Mouse (Mus musculus) limb, embryonic 14.5 days (tissue): ENCODE measurements around the gene Limk2. TPM values are rescaled to one million over a fixed set of nuclear protein-coding genes. Genes with fewer than 3 reads are reported as not detected.

ENCODE experiments used
- ATAC-seq: fragments of 200-750 bp; cut with Nextera tagmentation; 2 replicates; pipeline ENCODE4 v1.8.0; 2017; ENCODE audit warnings: low read depth, moderate number of reproducible peaks, moderate TSS enrichment; ENCODE audit not compliant: low FRiP score
- DNase-seq: peaks from one replicate; pipeline ENCODE4 v3.0.0-alpha.2; 2015; ENCODE audit warnings: low spot score
- H3K27ac ChIP-seq: fragments of 300-500 bp; sonication (generic); replicated peaks from 2 replicates; pipeline ENCODE4 v1.5.1; 2014; ENCODE audit warnings: low read depth, mild to moderate bottlenecking, low read length, moderate library complexity, mixed read lengths
- H3K27me3 ChIP-seq: fragments of 300-500 bp; sonication (generic); 2 replicates; pipeline ENCODE4 v1.6.1; 2014; ENCODE audit warnings: low read length, mixed read lengths; ENCODE audit not compliant: control insufficient read depth, insufficient read depth
- H3K36me3 ChIP-seq: fragments of 300-500 bp; sonication (generic); 2 replicates; pipeline ENCODE4 v1.6.1; 2014; ENCODE audit warnings: mild to moderate bottlenecking, low read length, moderate library complexity, mixed read lengths; ENCODE audit not compliant: control insufficient read depth, insufficient read depth
- H3K4me1 ChIP-seq: fragments of 300-500 bp; sonication (generic); 2 replicates; pipeline ENCODE4 v1.6.1; 2014; ENCODE audit warnings: antibody characterized with exemption, low read length, mixed read lengths; ENCODE audit not compliant: control insufficient read depth, insufficient read depth
- H3K4me2 ChIP-seq: fragments of 300-500 bp; sonication (generic); replicated peaks from 2 replicates; pipeline ENCODE4 v1.6.1; 2014; ENCODE audit warnings: low read depth, mild to moderate bottlenecking, low read length, moderate library complexity; ENCODE audit not compliant: severe bottlenecking
- H3K4me3 ChIP-seq: fragments of 300-500 bp; sonication (generic); replicated peaks from 2 replicates; pipeline ENCODE4 v1.5.1; 2014; ENCODE audit warnings: low read length
- H3K9ac ChIP-seq: fragments of 300-500 bp; sonication (generic); 2 replicates; pipeline ENCODE4 v1.6.1; 2014; ENCODE audit warnings: mild to moderate bottlenecking, low read depth, low read length, moderate library complexity; ENCODE audit not compliant: severe bottlenecking
- H3K9me3 ChIP-seq: fragments of 300-500 bp; sonication (generic); 2 replicates; pipeline ENCODE4 v1.6.1; 2016; ENCODE audit warnings: low read length; ENCODE audit not compliant: control insufficient read depth
- POLR2A ChIP-seq: fragments of 200-500 bp; IDR thresholded peaks from 2 replicates; pipeline ENCODE4 v1.8.0; 2012; ENCODE audit warnings: inconsistent platforms, mild to moderate bottlenecking, moderate library complexity, borderline replicate concordance; ENCODE audit not compliant: insufficient read depth, insufficient read length; ENCODE audit errors: extremely low read depth
- WGBS: fragments of 180-500 bp; shearing (Covaris S2); extraction: QIAGEN DNeasy Blood & Tissue Kit; methylation state at CpG from one replicate; pipeline ENCODE4 v1.1.7; 2014; 5-methylcytosine and 5-hydroxymethylcytosine counted together
- polyA plus RNA-seq, 2 experiments: library from polyadenylated mRNA; depleted of rRNA in 1 of 2; stranded (reverse) in 1 of 2; unstranded in 1 of 2; fragments of >200 nt; fragmentation: Nextera tagmentation in 1 of 2; extraction: Ambion mirVana in 1 of 2; gene quantifications; 2 replicates each; pipeline versions ENCODE4 v1.2.1 to v1.2.3; 2012 to 2014

Limk2 gene
- polyA plus RNA-seq, 2 experiments = 91.1 to 93.5 TPM

DNA sequence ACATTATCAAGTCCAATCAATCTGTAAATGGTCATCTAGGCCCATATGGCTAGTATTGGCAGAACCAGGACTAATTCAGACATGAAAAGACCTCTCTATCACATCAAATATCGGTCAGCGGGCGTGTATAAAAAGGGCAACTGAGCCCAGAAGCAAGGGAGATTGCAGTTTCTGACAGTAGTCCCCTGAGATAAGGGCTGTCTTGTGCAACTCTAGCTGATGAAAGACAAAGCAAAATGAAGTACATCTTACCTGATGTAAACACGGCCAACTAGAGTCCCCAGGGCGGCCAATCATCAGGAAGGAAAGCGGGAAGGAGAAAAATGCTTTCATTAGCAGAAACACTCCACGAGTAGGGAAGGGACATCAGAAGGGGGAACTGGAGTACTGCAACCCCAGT is 19.6 kb upstream of the Limk2 start:
- H3K27me3 ChIP-seq = no peaks in the 10 kb centered on the region
- ATAC-seq (no peak), DNase-seq (no peak)
- no peaks in the 10 kb centered on the region for H3K4me1 ChIP-seq
- 86% methylated on average over 7 of the region's 7 CpGs for WGBS
- no peak overlapping the region for H3K27ac ChIP-seq
- no peak for TF ChIP-seq POLR2A
- H3K9ac ChIP-seq = no peak overlapping the region
- peaks cover 33% of the 10 kb centered on the region for H3K36me3 ChIP-seq
- H3K9me3 ChIP-seq = peaks cover 4% of the 10 kb centered on the region; the same call in 1 of the 2 replicates
- no peak overlapping the region for H3K4me2 ChIP-seq
- H3K4me3 ChIP-seq = no peak overlapping the region

DNA sequence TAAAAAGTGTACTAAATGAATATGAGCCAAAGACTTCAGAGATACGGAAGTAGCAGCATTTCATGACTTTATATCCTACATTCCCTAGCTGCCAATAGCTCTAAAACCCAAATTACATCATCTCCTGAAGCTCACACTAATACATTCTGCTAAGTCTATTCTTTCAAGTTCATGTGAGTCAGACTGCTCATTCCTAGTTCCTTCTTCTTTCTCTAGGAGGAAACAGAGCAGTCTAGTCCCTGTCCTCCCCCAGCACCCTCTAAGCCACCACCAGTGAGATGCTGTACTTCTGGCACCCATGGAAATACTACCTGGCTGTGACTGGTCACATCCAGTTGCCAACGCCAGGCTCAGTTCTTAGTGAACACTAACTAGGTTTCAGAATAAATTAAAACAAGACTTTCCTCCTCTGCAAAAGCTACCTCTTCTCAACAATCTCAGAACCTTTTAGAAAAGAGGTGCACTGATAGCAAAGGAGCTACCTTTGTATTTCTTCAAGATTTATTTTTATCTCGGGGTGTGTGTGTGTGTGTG is 18.8 kb upstream of the Limk2 start:
- ATAC-seq = no peak
- no peak overlapping the region for H3K4me2 ChIP-seq
- TF ChIP-seq POLR2A = no peak
- H3K27me3 ChIP-seq = no peaks in the 10 kb centered on the region
- no peak overlapping the region for H3K27ac ChIP-seq
- no peaks in the 10 kb centered on the region for H3K4me1 ChIP-seq
- H3K9me3 ChIP-seq = peaks cover 4% of the 10 kb centered on the region; the same call in 1 of the 2 replicates
- no peak overlapping the region for H3K9ac ChIP-seq
- no peak for DNase-seq
- no peak overlapping the region for H3K4me3 ChIP-seq
- H3K36me3 ChIP-seq = peaks cover 36% of the 10 kb centered on the region
- WGBS = 84% methylated on average over 3 of the region's 3 CpGs

DNA sequence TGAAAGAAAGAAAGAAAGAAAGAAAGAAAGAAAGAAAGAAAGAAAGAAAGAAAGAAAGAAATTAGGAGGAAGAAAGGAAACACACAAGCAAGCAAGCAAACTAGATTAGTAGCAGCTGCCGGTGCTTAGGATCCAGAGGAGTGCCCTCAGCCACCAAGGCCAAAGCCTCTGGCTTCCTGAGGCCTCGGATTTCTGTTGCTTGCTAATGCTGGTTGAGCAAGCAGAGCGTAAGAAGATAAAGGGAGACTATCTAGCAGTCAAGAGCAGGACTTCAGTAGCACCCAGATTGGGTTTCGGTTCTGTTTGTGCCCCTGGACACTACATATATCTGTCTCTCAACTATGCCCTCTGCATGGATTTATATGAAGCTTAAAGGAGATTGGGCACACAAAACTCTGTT is 13.3 kb upstream of the Limk2 start:
- DNase-seq (no peak), ATAC-seq (no peak)
- Histone ChIP-seq H3K4me2 (no peak overlapping the region), H3K4me1 (no peaks in the 10 kb centered on the region), H3K9ac (no peak overlapping the region), H3K4me3 (no peak overlapping the region), H3K27me3 (no peaks in the 10 kb centered on the region), H3K9me3 (peaks cover 4% of the 10 kb centered on the region; the same call in 1 of the 2 replicates), H3K27ac (no peak overlapping the region), H3K36me3 (peaks cover 57% of the 10 kb centered on the region)
- WGBS = 82% methylated on average over 4 of the region's 4 CpGs
- TF ChIP-seq POLR2A = no peak

DNA sequence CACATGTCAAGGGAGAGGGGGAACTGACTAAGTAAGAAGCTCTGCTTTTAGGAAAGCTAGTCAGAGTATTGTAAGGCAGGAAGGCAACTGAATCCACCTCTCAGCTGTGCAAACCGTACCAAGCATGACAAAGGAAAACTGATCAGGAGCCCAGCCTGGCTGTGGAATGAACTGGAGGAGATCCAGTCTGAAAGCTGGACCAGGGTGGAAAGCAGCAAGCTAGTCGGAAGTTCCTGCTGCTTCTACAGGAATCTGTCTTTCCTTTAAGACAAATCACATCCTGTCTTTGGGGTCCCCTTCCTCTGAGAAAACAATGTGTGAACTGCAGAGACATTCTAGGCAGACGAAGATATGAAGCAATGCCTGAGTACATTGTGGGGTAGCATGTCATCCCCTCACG is 9.8 kb upstream of the Limk2 start:
- ATAC-seq = no peak
- DNase-seq = no peak

DNA sequence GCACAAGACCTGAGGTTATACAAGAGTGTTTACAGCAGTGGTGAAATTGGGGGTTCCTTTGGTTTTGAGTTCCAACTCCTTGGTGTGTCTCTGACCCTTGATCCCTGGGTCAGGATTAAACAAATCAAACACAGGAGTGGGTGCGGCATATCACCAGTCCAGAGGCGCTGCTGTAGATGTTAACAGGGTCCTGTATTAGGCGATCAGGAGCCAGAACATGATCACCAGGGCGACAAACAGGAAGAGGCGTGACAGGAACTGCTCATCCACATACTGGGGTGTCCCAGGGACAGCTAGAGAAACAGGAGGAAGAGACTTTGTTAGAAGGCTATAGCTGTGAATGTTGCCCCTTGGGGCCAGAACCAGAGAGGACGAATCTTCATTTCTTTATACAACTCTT is 8.8 kb upstream of the Limk2 start:
- Histone ChIP-seq H3K4me3 (no peak overlapping the region), H3K4me1 (no peaks in the 10 kb centered on the region), H3K27me3 (no peaks in the 10 kb centered on the region), H3K9me3 (peaks cover 4% of the 10 kb centered on the region; the same call in 1 of the 2 replicates), H3K27ac (no peak overlapping the region), H3K9ac (no peak overlapping the region), H3K36me3 (peaks cover 47% of the 10 kb centered on the region), H3K4me2 (no peak overlapping the region)
- ATAC-seq (no peak), DNase-seq (no peak)
- WGBS = 82% methylated on average over 6 of the region's 6 CpGs
- TF ChIP-seq POLR2A = no peak

More for the DNA sequence above, 9.8 kb upstream of the Limk2 start:
- H3K4me2 ChIP-seq = no peak overlapping the region
- H3K27ac ChIP-seq = no peak overlapping the region
- H3K9me3 ChIP-seq = peaks cover 4% of the 10 kb centered on the region; the same call in 1 of the 2 replicates
- H3K27me3 ChIP-seq = no peaks in the 10 kb centered on the region
- no peak for TF ChIP-seq POLR2A
- no peak overlapping the region for H3K9ac ChIP-seq
- H3K36me3 ChIP-seq = peaks cover 51% of the 10 kb centered on the region
- no peak overlapping the region for H3K4me3 ChIP-seq
- 92% methylated on average over 4 of the region's 4 CpGs for WGBS
- H3K4me1 ChIP-seq = no peaks in the 10 kb centered on the region
